Mouse (Mus musculus): Measurements from ENCODE around the gene Sytl5.

Gene Sytl5

GRCm38 (mm10) chrX:9885322-9885721 is at the start of gene Sytl5:
Sytl5 (plus strand) TSS chrX:9885622.
- no peak for DNase-seq (ENCODE audit: low read depth)

GRCm38 (mm10) chrX:9846628-9847027 is 38.8 kb upstream of the Sytl5 start, which contains the start of gene Hypm:
Hypm (plus strand) TSS chrX:9846928.
- DNase-seq (ENCODE audit: low read depth), result no peak

DNA sequence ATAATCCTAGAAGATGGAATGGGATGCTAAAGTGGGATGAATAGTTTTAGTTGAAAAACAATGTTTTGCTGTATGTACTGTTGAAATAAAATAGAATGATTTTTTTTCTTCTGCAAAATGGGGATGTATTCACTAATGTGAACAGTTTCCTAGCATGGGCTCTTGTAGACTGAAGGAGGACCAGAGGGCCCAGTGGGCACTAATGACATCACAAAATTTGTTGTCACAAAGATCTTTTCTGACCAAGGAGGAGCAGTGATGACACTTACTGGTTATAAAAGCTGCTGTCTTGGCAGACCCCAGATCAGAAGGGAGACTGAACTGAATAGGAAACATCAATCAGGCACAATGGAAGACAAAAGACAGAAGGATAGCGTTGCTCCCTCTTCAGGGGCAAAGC is 36.0 kb upstream of the Sytl5 start, which contains the start of gene H2al3:
TSS of gene H2al3 (plus strand) at position 301 of the 400 bp plus-strand sequence.
- no peak for DNase-seq (ENCODE audit: low read depth)

GRCm38 (mm10) chrX:9861859-9862258 is 23.6 kb upstream of the Sytl5 start:
- DNase-seq (ENCODE audit: low read depth), result no peak

GRCm38 (mm10) chrX:9875519-9875918 is 9.9 kb upstream of the Sytl5 start:
- no peak for DNase-seq (ENCODE audit: low read depth)

- no peak for DNase-seq (ENCODE audit: low read depth)
Observed at GRCm38 (mm10) chrX:9909572-9909971, 24.1 kb downstream of the Sytl5 start.

- no peak for DNase-seq (ENCODE audit: low read depth)
Observed at GRCm38 (mm10) chrX:9933839-9934238, 48.4 kb downstream of the Sytl5 start.

DNA sequence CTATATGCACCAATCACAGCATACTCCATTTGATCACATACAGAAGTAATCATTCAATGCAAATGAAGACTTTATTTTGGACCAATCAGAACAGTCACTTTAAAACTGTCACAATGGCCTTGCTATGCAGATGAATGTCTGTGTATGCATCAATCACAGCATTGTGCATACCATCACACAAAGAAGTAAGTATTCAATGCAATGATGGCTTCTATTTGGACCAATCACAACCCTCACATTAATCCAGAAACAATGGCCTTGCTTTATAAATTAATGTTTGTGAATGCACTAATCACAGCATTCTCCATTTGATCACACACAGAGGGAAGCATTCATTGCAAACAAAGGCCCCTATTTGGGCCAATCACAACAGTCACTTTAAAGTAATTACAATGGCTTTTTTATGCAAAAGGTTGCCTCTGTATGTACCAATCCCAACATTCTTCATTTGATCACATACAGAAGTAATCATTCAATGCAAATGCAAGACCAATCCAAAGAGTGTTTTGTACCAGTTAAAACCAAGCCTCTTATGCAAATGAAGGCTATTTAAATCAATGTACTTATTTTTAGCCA is 98.8 kb downstream of the Sytl5 start:
- no peak for DNase-seq (ENCODE audit: low read depth)

GRCm38 (mm10) chrX:10000718-10001117 is 115.3 kb downstream of the Sytl5 start:
- DNase-seq (ENCODE audit: low read depth), result no peak

DNA sequence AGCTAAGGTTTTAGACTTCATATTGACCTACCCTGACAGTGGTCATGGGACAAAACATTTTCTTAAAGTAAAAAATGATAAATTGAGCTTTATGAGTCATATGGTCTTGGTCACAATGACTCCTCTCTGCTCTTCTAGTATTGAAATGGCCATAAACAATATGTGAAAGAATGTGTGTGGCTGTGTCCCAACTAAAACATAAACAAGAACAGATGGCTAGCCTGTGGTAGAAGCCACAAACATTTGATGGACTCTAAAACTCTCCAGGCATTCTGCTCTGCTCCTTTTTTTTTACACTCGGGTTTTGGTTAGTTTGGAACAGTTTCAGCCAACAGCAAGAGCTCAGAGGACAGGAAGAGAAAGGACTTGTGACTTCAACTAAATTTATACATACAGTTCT is 120.5 kb downstream of the Sytl5 start:
- DNase-seq (ENCODE audit: low read depth), result peak; percentile 27

GRCm38 (mm10) chrX:10007675-10008270 is 122.4 kb downstream of the Sytl5 start:
- no peak for DNase-seq (ENCODE audit: low read depth)

GRCm38 (mm10) chrX:10010202-10010601 is 124.8 kb downstream of the Sytl5 start:
- DNase-seq (ENCODE audit: low read depth), result no peak

DNA sequence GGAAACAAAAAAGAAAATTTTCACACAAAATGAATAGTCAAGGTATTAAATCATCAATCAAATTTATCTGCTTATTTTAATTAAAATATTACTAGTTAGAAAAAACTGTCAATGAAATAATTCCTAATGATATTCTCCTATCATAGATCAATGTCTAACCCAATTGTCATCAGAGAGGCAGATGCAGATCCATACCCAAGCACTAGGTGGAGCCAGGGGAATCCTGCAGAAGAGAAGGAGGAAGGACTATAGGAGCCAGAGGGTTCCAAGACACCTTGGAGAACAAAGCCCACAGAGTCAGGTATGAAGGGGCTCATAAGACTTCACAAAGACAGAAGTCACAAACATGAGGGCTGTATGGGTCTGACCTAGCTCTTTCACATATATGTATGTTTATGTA is 149.2 kb downstream of the Sytl5 start:
- no peak for DNase-seq (ENCODE audit: low read depth)
